Mouse (Mus musculus): ENCODE results near the gene Trip4. TPM values are rescaled to one million over a fixed set of nuclear protein-coding genes. Genes with fewer than 3 reads are reported as not detected.
"Not testable (repeated sequence)": the region's sequence is repeated elsewhere in the genome, so short reads cannot be mapped to it uniquely, and the experiment has no call there.

The Trip4 gene
- polyA plus RNA-seq, 1 experiment: 3.0 TPM

DNA sequence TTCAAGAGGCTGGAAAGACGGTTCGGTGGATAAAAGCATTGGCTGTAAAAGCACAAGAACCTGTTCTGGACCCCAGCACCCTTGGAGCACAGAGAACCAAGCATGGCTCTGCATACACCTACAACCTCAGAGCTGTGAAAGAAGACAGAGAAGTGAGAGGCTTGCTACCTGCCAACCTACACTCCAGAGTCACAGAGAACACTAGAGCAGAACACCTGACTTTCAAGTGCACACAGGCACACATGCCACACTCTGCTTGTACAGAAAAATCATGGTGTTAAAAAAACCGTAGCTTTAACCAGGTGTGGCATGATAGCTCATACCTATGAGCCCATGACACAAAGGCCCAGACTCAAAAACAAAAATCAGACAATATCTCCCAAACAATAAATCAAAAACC lies 118.8 kb downstream of the Trip4 start:
- H3K27me3 ChIP-seq (ENCODE audit: control insufficient read depth, insufficient read depth, low read length): no peaks in the 10 kb centered on the region
- no peaks in the 10 kb centered on the region for H3K4me1 ChIP-seq (ENCODE audit: control insufficient read depth, insufficient read depth, insufficient read length)
- H3K36me3 ChIP-seq (ENCODE audit: control insufficient read depth, insufficient read depth, low read length): no peaks in the 10 kb centered on the region
- DNase-seq (ENCODE audit: low read depth in 1 of 2, low spot score in 2 of 2): no peak
- H3K4me3 ChIP-seq (ENCODE audit: extremely low read depth, insufficient read depth, insufficient read length): no peak overlapping the region
- H3K27ac ChIP-seq (ENCODE audit: insufficient read depth, low read length): no peak overlapping the region
- TF ChIP-seq CTCF (IDR thresholded peaks at IDR 0.05; ENCODE audit: extremely low read depth, insufficient read depth, insufficient read length, insufficient replicate concordance) (no peak), POLR2A (IDR thresholded peaks at IDR 0.05; ENCODE audit: low read depth, low read length) (no peak)
- 93% methylated on average over 3 of the region's 3 CpGs for WGBS

DNA sequence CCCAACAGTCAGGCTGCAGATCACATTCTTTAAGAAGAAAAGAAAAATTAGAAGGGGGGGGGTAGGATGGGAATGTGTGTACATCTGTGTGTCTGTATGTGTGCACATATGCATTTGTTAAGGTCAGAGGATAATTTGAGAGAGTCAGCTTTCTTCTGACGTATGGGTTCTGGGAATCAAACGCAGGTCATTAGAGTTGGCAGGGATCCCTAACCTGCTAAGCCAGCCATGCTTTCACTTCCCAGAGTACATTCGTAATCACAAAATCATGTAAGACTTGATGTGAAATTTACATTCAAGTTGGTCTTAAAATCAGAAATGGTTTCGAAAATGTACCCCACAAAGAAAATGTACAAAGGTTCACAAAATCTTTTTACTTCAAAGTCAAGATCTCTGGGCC lies 120.0 kb downstream of the Trip4 start:
- DNase-seq (ENCODE audit: low read depth in 1 of 2, low spot score in 2 of 2): no peak

GRCm38 (mm10) chr9:65787829-65788344 lies 120.7 kb downstream of the Trip4 start:
- no peak for DNase-seq (ENCODE audit: low read depth in 1 of 2, low spot score in 2 of 2)
- TF ChIP-seq CTCF (IDR thresholded peaks at IDR 0.05; ENCODE audit: extremely low read depth, insufficient read depth, insufficient read length, insufficient replicate concordance) (no peak), POLR2A (IDR thresholded peaks at IDR 0.05; ENCODE audit: low read depth, low read length) (no peak)
- Histone ChIP-seq H3K27ac (ENCODE audit: insufficient read depth, low read length) (no peak overlapping the region), H3K36me3 (ENCODE audit: control insufficient read depth, insufficient read depth, low read length) (no peaks in the 10 kb centered on the region), H3K4me3 (ENCODE audit: extremely low read depth, insufficient read depth, insufficient read length) (no peak overlapping the region), H3K4me1 (ENCODE audit: control insufficient read depth, insufficient read depth, insufficient read length) (no peaks in the 10 kb centered on the region), H3K27me3 (ENCODE audit: control insufficient read depth, insufficient read depth, low read length) (no peaks in the 10 kb centered on the region)
- 75% methylated on average over 4 of the region's 4 CpGs for WGBS

More for the DNA sequence above, 120.0 kb downstream of the Trip4 start:
- TF ChIP-seq POLR2A (IDR thresholded peaks at IDR 0.05; ENCODE audit: low read depth, low read length) (no peak), CTCF (IDR thresholded peaks at IDR 0.05; ENCODE audit: extremely low read depth, insufficient read depth, insufficient read length, insufficient replicate concordance) (no peak)
- H3K4me1 ChIP-seq (ENCODE audit: control insufficient read depth, insufficient read depth, insufficient read length): no peaks in the 10 kb centered on the region
- H3K36me3 ChIP-seq (ENCODE audit: control insufficient read depth, insufficient read depth, low read length): no peaks in the 10 kb centered on the region
- no peaks in the 10 kb centered on the region for H3K27me3 ChIP-seq (ENCODE audit: control insufficient read depth, insufficient read depth, low read length)
- 83% methylated on average over 4 of the region's 4 CpGs for WGBS
- no peak overlapping the region for H3K27ac ChIP-seq (ENCODE audit: insufficient read depth, low read length)
- H3K4me3 ChIP-seq (ENCODE audit: extremely low read depth, insufficient read depth, insufficient read length): no peak overlapping the region

- no peaks in the 10 kb centered on the region for H3K36me3 ChIP-seq (ENCODE audit: control insufficient read depth, insufficient read depth, low read length)
- no peaks in the 10 kb centered on the region for H3K27me3 ChIP-seq (ENCODE audit: control insufficient read depth, insufficient read depth, low read length)
- no peak for DNase-seq (ENCODE audit: low read depth in 1 of 2, low spot score in 2 of 2)
- no peak overlapping the region for H3K27ac ChIP-seq (ENCODE audit: insufficient read depth, low read length)
- WGBS: 67% methylated on average over 8 of the region's 8 CpGs
- no peak overlapping the region for H3K4me3 ChIP-seq (ENCODE audit: extremely low read depth, insufficient read depth, insufficient read length)
- TF ChIP-seq CTCF (IDR thresholded peaks at IDR 0.05; ENCODE audit: extremely low read depth, insufficient read depth, insufficient read length, insufficient replicate concordance) (no peak), POLR2A (IDR thresholded peaks at IDR 0.05; ENCODE audit: low read depth, low read length) (no peak)
- no peaks in the 10 kb centered on the region for H3K4me1 ChIP-seq (ENCODE audit: control insufficient read depth, insufficient read depth, insufficient read length)
These were observed 121.5 kb downstream of the Trip4 start for GRCm38 (mm10) chr9:65786885-65787787.

DNA sequence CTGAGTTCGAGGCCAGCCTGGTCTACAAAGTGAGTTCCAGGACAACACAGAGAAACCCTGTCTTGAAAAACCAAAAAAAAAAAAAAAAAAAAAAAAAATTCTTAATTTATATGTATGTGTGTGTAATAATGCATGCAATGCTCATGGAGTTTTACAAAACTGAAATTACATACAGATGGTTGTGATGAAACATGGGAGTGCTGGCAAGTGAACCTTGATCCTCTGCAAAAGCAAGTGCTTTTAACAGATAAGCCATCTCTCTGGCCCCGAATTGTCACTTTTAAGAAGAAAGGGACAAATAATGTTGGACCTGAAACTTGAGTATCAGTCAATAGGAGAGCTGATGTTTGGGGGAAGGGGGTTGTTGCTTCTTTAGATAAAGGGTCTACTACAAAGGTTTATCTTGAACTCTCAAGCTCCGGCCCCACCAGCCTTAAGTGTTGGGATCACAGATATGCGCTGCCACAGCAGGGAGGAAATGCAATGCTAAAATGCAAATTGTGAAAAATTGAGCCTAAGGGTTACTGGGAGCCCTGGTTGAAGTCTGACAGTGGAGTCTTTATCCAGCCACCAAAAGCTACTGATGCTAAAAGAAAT lies 122.7 kb downstream of the Trip4 start:
- DNase-seq (ENCODE audit: low read depth in 1 of 2, low spot score in 2 of 2): no peak
- 86% methylated on average over 4 of the region's 4 CpGs for WGBS
- no peak for TF ChIP-seq POLR2A (IDR thresholded peaks at IDR 0.05; ENCODE audit: low read depth, low read length)
- no peak for TF ChIP-seq CTCF (IDR thresholded peaks at IDR 0.05; ENCODE audit: extremely low read depth, insufficient read depth, insufficient read length, insufficient replicate concordance)
- no peaks in the 10 kb centered on the region for H3K4me1 ChIP-seq (ENCODE audit: control insufficient read depth, insufficient read depth, insufficient read length)
- H3K27ac ChIP-seq (ENCODE audit: insufficient read depth, low read length): no peak overlapping the region
- H3K27me3 ChIP-seq (ENCODE audit: control insufficient read depth, insufficient read depth, low read length): no peaks in the 10 kb centered on the region
- no peaks in the 10 kb centered on the region for H3K36me3 ChIP-seq (ENCODE audit: control insufficient read depth, insufficient read depth, low read length)
- H3K4me3 ChIP-seq (ENCODE audit: extremely low read depth, insufficient read depth, insufficient read length): no peak overlapping the region

DNA sequence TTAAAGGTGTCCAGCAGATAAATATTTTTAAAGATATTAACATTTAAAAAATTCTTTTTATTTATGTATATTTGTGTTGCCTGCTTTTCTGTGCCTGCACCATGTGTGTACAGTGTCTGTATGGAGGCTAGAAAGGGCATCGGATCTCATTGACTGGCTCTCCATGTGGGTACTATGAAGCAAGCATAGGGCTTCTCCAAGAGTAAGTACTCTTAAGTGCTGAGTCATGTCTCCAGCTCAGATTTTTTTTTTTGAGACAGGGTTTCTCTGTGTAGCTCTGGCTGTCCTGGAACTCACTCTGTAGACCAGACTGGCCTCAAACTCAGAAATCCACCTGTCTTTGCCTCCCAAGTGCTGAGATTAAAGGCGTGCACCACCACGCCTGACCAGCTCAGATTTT lies 129.0 kb downstream of the Trip4 start:
- not testable (repeated sequence) for H3K27me3 ChIP-seq (ENCODE audit: control insufficient read depth, insufficient read depth, low read length); H3K27ac ChIP-seq (ENCODE audit: insufficient read depth, low read length); DNase-seq (ENCODE audit: low read depth in 1 of 2, low spot score in 2 of 2); H3K36me3 ChIP-seq (ENCODE audit: control insufficient read depth, insufficient read depth, low read length); H3K4me1 ChIP-seq (ENCODE audit: control insufficient read depth, insufficient read depth, insufficient read length); H3K4me3 ChIP-seq (ENCODE audit: extremely low read depth, insufficient read depth, insufficient read length)
- WGBS: 94% methylated on average over 3 of the region's 3 CpGs

Other genes with a start within 250 kb of the Trip4 start
- gene Oaz2, start 240.8 kb downstream of the Trip4 start, polyA plus RNA-seq (2012; rRNA removed): 48.0 and 54.2 TPM in 2 replicates
- gene Zfp609, start 81.2 kb downstream of the Trip4 start, polyA plus RNA-seq (2012; rRNA removed): 3.5 and 3.8 TPM in 2 replicates
- 2.4 and 4.8 TPM in 2 replicates for gene Pclaf, start 18.6 kb downstream of the Trip4 start, polyA plus RNA-seq (2012; rRNA removed)
- gene Csnk1g1, start 130 bp upstream of the Trip4 start, polyA plus RNA-seq (2012; rRNA removed): 4.8 TPM in 2 replicates
- gene Ppib, start 151.4 kb upstream of the Trip4 start, polyA plus RNA-seq (2012; rRNA removed): 99.8 and 117 TPM in 2 replicates
- gene Snx22, start 160.9 kb upstream of the Trip4 start, polyA plus RNA-seq (2012; rRNA removed): 14.3 and 18.7 TPM in 2 replicates
- gene Snx1, start 217.8 kb upstream of the Trip4 start, polyA plus RNA-seq (2012; rRNA removed): 33.2 and 33.6 TPM in 2 replicates
- gene Ciao2a, start 217.8 kb upstream of the Trip4 start, polyA plus RNA-seq (2012; rRNA removed): 6.9 and 7.4 TPM in 2 replicates
- 7.3 and 11.9 TPM in 2 replicates for gene Dapk2, start 249.4 kb upstream of the Trip4 start, polyA plus RNA-seq (2012; rRNA removed)

Data from spleen, adult 2 months (tissue).